Mouse (Mus musculus) T-helper 2 cell (primary cell): ENCODE measurements around the gene Slc30a7.

ENCODE experiments used
- in situ Hi-C: fragments of 300-600 bp; cut with MboI, MseI; formaldehyde crosslinking; loops from one replicate; pipeline ENCODE4 v1.15.1; 2025; ENCODE audit warnings: high pct_unique_total_duplicates

Slc30a7 gene

GRCm38 (mm10) chr3:115992103-115992502, 15.1 kb downstream of the Slc30a7 start:
- in situ Hi-C loops: no loop called here

DNA sequence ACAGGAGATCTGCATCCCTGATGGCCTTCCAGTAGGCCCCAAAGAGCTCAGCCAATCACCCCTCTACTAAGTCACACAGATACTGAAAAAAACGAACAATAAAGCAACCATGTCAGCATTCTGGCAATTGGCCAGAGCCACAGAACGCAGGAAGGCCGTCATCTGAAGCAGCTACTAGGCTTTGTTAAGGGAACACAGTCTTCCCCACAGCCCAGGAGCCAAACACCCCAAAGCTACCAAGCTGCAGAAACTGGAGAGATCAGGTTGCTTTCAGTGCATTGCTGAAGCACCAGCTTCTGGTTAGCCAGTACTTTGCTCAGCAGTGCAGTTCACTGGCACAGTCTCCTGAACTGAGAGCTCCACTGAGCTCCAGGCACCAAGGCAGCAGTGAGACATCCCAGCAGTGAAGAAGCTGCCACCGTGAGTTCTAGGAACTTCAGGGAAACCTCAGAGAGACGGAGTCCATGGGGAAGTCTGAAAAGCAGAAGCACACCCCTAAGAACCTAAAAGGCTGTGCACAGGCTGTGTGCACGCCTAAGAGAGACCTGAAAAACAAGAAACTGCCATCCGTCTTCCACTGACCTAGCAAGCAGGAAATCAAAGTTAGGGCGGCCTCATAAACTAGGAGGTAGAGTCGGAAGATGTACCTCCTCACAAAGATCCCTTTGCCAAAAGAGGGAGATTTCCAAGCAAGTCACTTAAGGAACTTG, 21.9 kb downstream of the Slc30a7 start:
- in situ Hi-C loops: no loop called here

DNA sequence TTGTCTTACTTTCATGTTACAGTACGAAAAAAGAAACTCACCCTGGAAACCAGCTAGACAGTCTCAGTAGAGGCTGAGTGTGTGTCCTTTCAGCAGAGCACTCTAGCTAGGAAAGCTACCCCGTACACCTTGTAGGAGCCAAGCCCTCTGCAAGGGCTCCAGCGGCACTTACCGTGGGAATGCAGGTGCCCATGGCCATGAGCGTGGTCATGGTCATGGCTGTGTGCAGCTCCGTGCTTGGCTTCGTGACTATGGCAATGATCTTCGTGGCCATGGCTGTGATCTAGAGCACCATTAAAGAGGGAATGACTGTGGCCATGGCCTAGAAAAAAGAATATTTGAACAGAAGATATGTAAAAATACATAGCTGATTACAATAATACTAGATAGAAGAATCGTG, 22.6 kb downstream of the Slc30a7 start:
- in situ Hi-C loops: no loop called here

GRCm38 (mm10) chr3:115983217-115983616, 24.0 kb downstream of the Slc30a7 start:
- in situ Hi-C loops: no loop called here

DNA sequence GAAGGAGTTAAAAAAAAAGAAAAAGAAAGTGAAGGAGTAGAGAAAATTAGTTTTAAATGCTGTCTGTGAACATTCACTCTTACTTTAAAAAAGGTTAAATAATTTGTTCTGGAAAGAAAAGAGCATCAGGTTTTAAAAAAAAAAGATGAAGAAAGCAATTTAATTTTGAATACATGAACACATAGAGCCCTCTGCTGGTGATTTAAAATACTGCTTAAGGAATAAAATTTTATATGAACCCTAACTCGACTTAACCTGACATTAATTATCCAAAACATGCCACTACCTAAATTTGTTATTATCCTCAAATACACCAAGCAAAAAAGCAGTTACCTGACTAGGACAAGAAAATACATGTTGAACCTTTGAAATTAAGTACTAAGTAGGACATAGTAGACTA, 28.2 kb downstream of the Slc30a7 start:
- in situ Hi-C loops: loop anchor here (10.0 kb wide), 1 partner anchor 314 kb away; no protein-coding TSS in a partner anchor

DNA sequence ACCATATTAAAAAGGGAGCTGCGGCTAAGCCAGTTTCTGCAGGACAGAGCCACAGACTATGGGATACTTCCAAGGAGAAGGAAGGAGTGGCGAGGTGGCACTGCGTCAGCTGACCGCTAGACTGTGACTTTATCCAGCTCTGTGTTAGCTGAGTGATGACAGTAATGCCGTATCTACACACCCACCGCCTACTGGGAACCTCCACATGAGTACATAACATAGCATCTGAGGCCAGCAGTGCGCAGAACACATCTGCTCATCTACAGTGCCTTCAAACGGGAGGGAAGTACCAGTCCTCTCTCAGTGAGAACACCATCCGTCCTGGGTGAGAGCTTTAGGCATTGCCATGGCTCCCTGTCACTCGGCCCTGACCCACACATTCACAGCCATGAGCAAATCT, 32.2 kb downstream of the Slc30a7 start:
- in situ Hi-C loops: loop anchor here (5.0 to 10.0 kb wide), 2 partner anchors 32 to 310 kb away; partner anchors contain the start of genes Extl2 and Slc30a7

- in situ Hi-C loops: loop anchor here (5.0 to 10.0 kb wide), 2 partner anchors 33 to 309 kb away; partner anchors contain the start of genes Extl2 and Slc30a7
These were observed 33.0 kb downstream of the Slc30a7 start for GRCm38 (mm10) chr3:115974228-115974627.

DNA sequence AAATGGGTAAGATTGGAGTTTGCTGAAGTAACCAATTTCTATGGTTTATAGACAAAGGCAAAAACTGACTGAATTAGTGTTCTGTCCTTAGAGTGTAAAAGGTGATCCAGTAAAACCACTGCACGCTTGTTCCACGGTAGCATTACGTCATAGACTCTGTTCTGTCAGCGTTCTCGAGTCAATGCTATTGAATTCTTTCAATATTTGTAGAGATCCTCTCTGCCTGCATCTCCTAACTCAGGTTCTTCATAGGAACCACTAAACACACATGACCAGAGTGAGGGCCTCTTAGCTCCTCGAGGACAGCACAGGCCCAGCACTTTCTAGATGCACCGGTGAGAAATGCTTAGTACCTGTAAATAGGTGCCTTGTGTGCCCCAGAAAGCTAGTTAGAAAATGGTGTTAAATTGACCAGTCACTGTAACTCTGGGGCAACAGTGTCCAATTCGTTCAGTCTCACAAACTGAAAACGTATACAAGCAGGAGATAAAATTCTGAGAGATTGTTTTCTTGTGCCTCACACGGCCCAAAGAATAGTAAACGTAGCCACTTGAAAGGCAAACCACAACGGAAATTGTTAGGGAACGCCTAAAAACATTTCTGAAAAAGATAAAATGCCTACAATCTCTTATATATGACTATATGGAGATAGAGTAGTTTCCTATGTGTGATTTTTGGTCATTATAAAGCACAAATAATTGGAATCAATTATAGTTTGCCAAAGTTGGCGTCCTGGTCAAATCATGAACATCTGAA, 35.1 kb downstream of the Slc30a7 start:
- in situ Hi-C loops: loop anchor here (5.0 to 10.0 kb wide), 2 partner anchors 35 to 307 kb away; partner anchors contain the start of genes Extl2 and Slc30a7

GRCm38 (mm10) chr3:115971045-115971785, 36.0 kb downstream of the Slc30a7 start:
- in situ Hi-C loops: loop anchor here (5.0 to 10.0 kb wide), 2 partner anchors 36 to 306 kb away; partner anchors contain the start of genes Extl2 and Slc30a7

DNA sequence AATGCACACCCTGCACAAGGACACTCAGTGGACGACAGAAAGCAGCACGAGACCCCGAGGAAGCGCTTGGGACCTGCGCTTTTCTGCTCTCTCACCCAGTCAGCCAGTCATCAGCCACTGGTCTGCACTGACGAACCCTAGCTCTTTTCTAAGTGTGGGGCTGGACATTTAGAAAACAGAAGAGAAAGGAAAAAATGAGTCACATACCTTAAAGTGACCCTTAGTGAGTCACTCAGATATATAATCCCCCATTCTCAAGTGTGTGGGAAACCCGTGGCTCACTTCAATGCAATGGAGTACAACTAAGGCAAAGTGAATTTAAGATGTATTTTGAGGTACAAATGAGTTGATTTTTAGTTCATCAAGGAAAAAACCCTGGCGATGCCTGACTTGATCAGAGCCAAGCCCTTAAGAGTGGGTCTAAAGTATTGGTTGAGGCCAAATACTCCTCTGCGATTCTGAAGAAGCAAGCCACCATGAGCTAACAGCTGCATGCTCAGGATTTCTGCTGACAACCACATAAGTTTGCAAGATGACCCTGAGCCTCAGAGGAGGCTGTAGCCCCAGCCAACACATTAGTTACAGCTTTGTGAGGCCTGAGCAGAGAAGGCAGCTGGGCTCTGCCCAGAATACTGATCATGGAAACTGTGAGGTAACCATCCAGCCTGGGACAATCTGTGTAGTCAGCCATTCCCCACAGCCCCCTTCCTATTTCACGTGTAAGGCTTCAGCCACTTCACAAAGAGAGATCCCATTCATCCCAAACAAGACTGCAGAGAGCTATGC, 38.3 kb downstream of the Slc30a7 start:
- in situ Hi-C loops: no loop called here

- in situ Hi-C loops: no loop called here
These were observed 43.1 kb downstream of the Slc30a7 start for GRCm38 (mm10) chr3:115964071-115964470.

- in situ Hi-C loops: no loop called here
These were observed 43.6 kb downstream of the Slc30a7 start for GRCm38 (mm10) chr3:115963597-115963996.

- in situ Hi-C loops: no loop called here
These were observed 45.2 kb downstream of the Slc30a7 start for GRCm38 (mm10) chr3:115962028-115962415.

DNA sequence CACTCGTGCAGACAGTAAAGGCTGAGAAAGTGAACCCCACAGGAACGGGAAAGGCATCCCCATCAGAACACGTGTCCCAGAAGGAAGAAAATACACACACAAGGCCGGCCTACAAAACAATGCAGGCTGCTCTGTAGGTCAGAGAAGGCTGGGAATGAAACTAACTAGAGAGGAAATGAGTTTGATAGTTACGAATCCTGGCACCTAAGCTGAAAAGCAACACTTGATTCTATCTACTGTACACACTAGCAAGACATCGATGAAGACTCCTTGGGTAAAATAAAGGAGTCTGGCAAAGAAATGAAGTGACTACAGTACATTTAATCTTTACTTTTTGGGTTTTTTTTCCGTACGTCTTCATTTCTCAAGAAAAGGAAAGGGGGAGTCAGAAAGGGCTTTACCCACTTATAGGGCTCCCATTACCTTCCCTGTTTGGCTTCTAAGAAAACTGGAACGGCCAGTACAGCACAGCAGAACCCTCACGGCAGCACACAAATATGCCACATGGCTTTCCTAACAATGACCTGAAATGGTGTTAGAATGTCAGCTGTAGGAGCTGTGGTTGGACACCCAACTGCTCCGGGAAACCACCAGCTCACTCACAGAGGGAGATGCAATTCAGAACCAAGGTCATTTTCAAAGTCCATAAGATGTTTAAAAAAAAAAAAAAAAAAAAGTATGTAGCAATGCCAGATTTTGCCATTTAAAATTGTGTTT, 45.7 kb downstream of the Slc30a7 start:
- in situ Hi-C loops: no loop called here

- in situ Hi-C loops: no loop called here
These were observed 50.0 kb downstream of the Slc30a7 start for GRCm38 (mm10) chr3:115957223-115957622.

- in situ Hi-C loops: loop anchor here (5.0 kb wide), 1 partner anchor 56 kb away; no protein-coding TSS in a partner anchor
These were observed 54.1 kb downstream of the Slc30a7 start for GRCm38 (mm10) chr3:115953088-115953487.

- in situ Hi-C loops: loop anchor here (5.0 kb wide), 1 partner anchor 55 kb away; no protein-coding TSS in a partner anchor
These were observed 54.9 kb downstream of the Slc30a7 start for GRCm38 (mm10) chr3:115952356-115952755.

DNA sequence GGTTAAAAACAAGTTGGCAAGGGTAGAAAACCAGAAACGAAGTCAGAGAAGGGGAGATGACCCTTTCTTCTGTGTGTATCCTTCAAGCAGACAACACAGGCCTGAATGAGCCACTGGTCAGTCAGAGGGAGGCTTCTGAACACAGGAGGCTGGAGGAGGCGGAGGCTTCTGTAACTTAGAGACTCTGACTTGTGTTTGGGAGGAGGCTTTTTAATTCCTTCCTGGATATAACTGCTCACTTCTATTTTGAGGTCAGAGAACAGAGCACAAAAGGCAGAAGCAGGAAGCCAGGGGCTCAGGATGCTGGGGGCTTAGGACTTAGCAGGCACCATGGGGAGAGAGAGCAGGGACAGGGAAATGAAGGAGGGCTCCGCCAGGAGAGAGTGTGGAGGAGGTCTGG, 56.0 kb downstream of the Slc30a7 start:
- in situ Hi-C loops: loop anchor here (5.0 kb wide), 1 partner anchor 54 kb away; no protein-coding TSS in a partner anchor

GRCm38 (mm10) chr3:115949921-115950877, 57.0 kb downstream of the Slc30a7 start:
- in situ Hi-C loops: loop anchor here (5.0 kb wide), 1 partner anchor 53 kb away; no protein-coding TSS in a partner anchor
